Mouse (Mus musculus): ENCODE measurements around the gene Bcl7a. TPM values are rescaled to one million over a fixed set of nuclear protein-coding genes. Genes with fewer than 3 reads are reported as not detected.

Bcl7a gene
- polyA plus RNA-seq, 1 experiment from 2014 or later: 80.6 TPM

GRCm38 (mm10) chr5:123406952-123407351, 63.3 kb downstream of the Bcl7a start:
- no peak for ATAC-seq (replicated peaks)
- Histone ChIP-seq H3K27me3 (no peaks in the 10 kb centered on the region), H3K9ac (replicated peaks) (no peak overlapping the region), H3K4me1 (0 out of 2 replicates have a peak, but pooled peaks cover 4% of the 10 kb centered on the region), H3K9me3 (no peaks in the 10 kb centered on the region), H3K36me3 (peaks cover 5% of the 10 kb centered on the region; the same call in 1 of the 2 replicates), H3K27ac (replicated peaks) (no peak overlapping the region), H3K4me3 (no peak overlapping the region), H3K4me2 (replicated peaks) (no peak overlapping the region)
- WGBS: 51% methylated on average over 2 of the region's 2 CpGs

- Histone ChIP-seq H3K27me3 (no peaks in the 10 kb centered on the region), H3K27ac (replicated peaks) (no peak overlapping the region), H3K4me2 (replicated peaks) (no peak overlapping the region), H3K4me1 (0 out of 2 replicates have a peak, but pooled peaks cover 4% of the 10 kb centered on the region), H3K9me3 (no peaks in the 10 kb centered on the region), H3K9ac (replicated peaks) (no peak overlapping the region), H3K4me3 (no peak overlapping the region), H3K36me3 (peaks cover 5% of the 10 kb centered on the region; the same call in 1 of the 2 replicates)
- WGBS: 65% methylated on average over 3 of the region's 3 CpGs
- ATAC-seq (replicated peaks): no peak
Measured at GRCm38 (mm10) chr5:123408176-123408575, 64.5 kb downstream of the Bcl7a start.

GRCm38 (mm10) chr5:123412193-123412592, 68.6 kb downstream of the Bcl7a start:
- Histone ChIP-seq H3K36me3 (peaks cover 5% of the 10 kb centered on the region; the same call in 1 of the 2 replicates), H3K4me3 (no peak overlapping the region), H3K9ac (replicated peaks) (no peak overlapping the region), H3K27me3 (no peaks in the 10 kb centered on the region), H3K4me1 (peaks cover 12% of the 10 kb centered on the region), H3K9me3 (no peaks in the 10 kb centered on the region), H3K27ac (replicated peaks) (no peak overlapping the region), H3K4me2 (replicated peaks) (no peak overlapping the region)
- no peak for ATAC-seq (replicated peaks)
- WGBS: 91% methylated on average over 4 of the region's 4 CpGs

GRCm38 (mm10) chr5:123413866-123414363, 70.3 kb downstream of the Bcl7a start:
- Histone ChIP-seq H3K4me2 (replicated peaks) (no peak overlapping the region), H3K9me3 (no peaks in the 10 kb centered on the region), H3K4me1 (peaks cover 10% of the 10 kb centered on the region), H3K9ac (replicated peaks) (no peak overlapping the region), H3K27me3 (no peaks in the 10 kb centered on the region), H3K36me3 (peaks cover 5% of the 10 kb centered on the region; the same call in 1 of the 2 replicates), H3K27ac (replicated peaks) (no peak overlapping the region), H3K4me3 (no peak overlapping the region)
- WGBS: 85% methylated on average over 2 of the region's 2 CpGs
- no peak for ATAC-seq (replicated peaks)

GRCm38 (mm10) chr5:123416149-123416548, 72.5 kb downstream of the Bcl7a start:
- no peak overlapping the region for H3K4me2 ChIP-seq (replicated peaks)
- H3K36me3 ChIP-seq: no peaks in the 10 kb centered on the region
- no peak overlapping the region for H3K27ac ChIP-seq (replicated peaks)
- no peak overlapping the region for H3K9ac ChIP-seq (replicated peaks)
- H3K27me3 ChIP-seq: no peaks in the 10 kb centered on the region
- no peak overlapping the region for H3K4me3 ChIP-seq
- H3K9me3 ChIP-seq: no peaks in the 10 kb centered on the region
- WGBS: 85% methylated on average over 3 of the region's 3 CpGs
- peaks cover 10% of the 10 kb centered on the region for H3K4me1 ChIP-seq
- no peak for ATAC-seq (replicated peaks)

GRCm38 (mm10) chr5:123416566-123417518, 73.2 kb downstream of the Bcl7a start:
- H3K27me3 ChIP-seq: no peaks in the 10 kb centered on the region
- H3K4me1 ChIP-seq: peaks cover 10% of the 10 kb centered on the region
- no peaks in the 10 kb centered on the region for H3K36me3 ChIP-seq
- H3K4me3 ChIP-seq: no peak overlapping the region
- no peak overlapping the region for H3K9ac ChIP-seq (replicated peaks)
- no peak overlapping the region for H3K4me2 ChIP-seq (replicated peaks)
- no peaks in the 10 kb centered on the region for H3K9me3 ChIP-seq
- no peak for ATAC-seq (replicated peaks)
- WGBS: 61% methylated on average over 8 of the region's 8 CpGs
- no peak overlapping the region for H3K27ac ChIP-seq (replicated peaks)

GRCm38 (mm10) chr5:123423885-123424284, 80.3 kb downstream of the Bcl7a start:
- Histone ChIP-seq H3K27me3 (no peaks in the 10 kb centered on the region), H3K4me2 (replicated peaks) (no peak overlapping the region), H3K4me1 (no peaks in the 10 kb centered on the region), H3K4me3 (no peak overlapping the region), H3K9me3 (no peaks in the 10 kb centered on the region; the same call in 1 of the 2 replicates), H3K27ac (replicated peaks) (no peak overlapping the region), H3K36me3 (no peaks in the 10 kb centered on the region), H3K9ac (replicated peaks) (no peak overlapping the region)
- WGBS: 56% methylated on average over 2 of the region's 2 CpGs
- ATAC-seq (replicated peaks): no peak

Other genes with a start within 250 kb of the Bcl7a start
- gene Rhof, start 211.1 kb upstream of the Bcl7a start, polyA plus RNA-seq (2015; fragmentation: Nextera tagmentation; extraction: Ambion mirVana): 11.4 and 12.4 TPM in 2 replicates
- 13.6 and 13.7 TPM in 2 replicates for gene Setd1b, start 201.6 kb upstream of the Bcl7a start, polyA plus RNA-seq (2015; fragmentation: Nextera tagmentation; extraction: Ambion mirVana)
- 82.0 and 82.9 TPM in 2 replicates for gene Psmd9, start 174.4 kb upstream of the Bcl7a start, polyA plus RNA-seq (2015; fragmentation: Nextera tagmentation; extraction: Ambion mirVana)
- not detected in 2 replicates for gene Hpd, start 161.1 kb upstream of the Bcl7a start, polyA plus RNA-seq (2015; fragmentation: Nextera tagmentation; extraction: Ambion mirVana)
- gene Wdr66, start 91.7 kb upstream of the Bcl7a start, polyA plus RNA-seq (2015; fragmentation: Nextera tagmentation; extraction: Ambion mirVana): 2.7 TPM in 2 replicates
- 16.9 and 17.0 TPM in 2 replicates for gene Mlxip, start 51.0 kb downstream of the Bcl7a start, polyA plus RNA-seq (2015; fragmentation: Nextera tagmentation; extraction: Ambion mirVana)
- 0.36 and 0.83 TPM in 2 replicates for gene Lrrc43, start 145.5 kb downstream of the Bcl7a start, polyA plus RNA-seq (2015; fragmentation: Nextera tagmentation; extraction: Ambion mirVana)
- gene Il31, start 145.7 kb downstream of the Bcl7a start, polyA plus RNA-seq (2015; fragmentation: Nextera tagmentation; extraction: Ambion mirVana): not detected in 2 replicates
- gene B3gnt4, start 166.6 kb downstream of the Bcl7a start, polyA plus RNA-seq (2015; fragmentation: Nextera tagmentation; extraction: Ambion mirVana): 0.87 and 1.7 TPM in 2 replicates
- 113 and 119 TPM in 2 replicates for gene Diablo, start 180.3 kb downstream of the Bcl7a start, polyA plus RNA-seq (2015; fragmentation: Nextera tagmentation; extraction: Ambion mirVana)
- 3.8 and 4.0 TPM in 2 replicates for gene Gm49027, start 181.7 kb downstream of the Bcl7a start, polyA plus RNA-seq (2015; fragmentation: Nextera tagmentation; extraction: Ambion mirVana)
- 41.2 and 42.3 TPM in 2 replicates for gene Vps33a, start 229.2 kb downstream of the Bcl7a start, polyA plus RNA-seq (2015; fragmentation: Nextera tagmentation; extraction: Ambion mirVana)

Measured in forebrain, embryonic 15.5 days (tissue).